Mouse (Mus musculus): ENCODE results near the gene Nos1ap.

DNA sequence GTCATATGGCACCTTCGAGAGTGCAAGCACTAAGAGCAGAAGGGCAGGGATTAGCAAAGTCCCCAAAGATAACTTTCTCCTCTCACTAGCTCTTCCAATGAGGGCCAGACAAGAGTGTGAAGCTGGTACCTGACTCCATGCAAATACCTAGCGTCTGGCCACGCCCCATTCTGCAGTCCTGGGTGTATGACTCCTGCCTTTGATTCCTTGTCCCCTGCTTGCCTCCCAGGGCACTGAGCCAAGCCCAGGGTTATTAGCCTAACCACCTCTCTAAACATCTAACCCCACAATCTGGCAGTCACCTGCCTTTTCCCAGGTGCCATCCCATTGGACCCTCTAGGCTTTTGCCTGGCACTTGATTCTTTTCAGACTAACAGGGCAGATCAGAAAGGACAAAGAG lies 208.2 kb downstream of the Nos1ap start:
- TF ChIP-seq CTCF (IDR thresholded peaks at IDR 0.05; ENCODE audit: low read depth) (no peak), EP300 (IDR thresholded peaks at IDR 0.05; ENCODE audit: low read depth) (no peak)

All from liver, postnatal 0 days (tissue).